Mouse (Mus musculus) lung, embryonic 15.5 days (tissue): ENCODE results near the gene Arfip1. TPM values are rescaled to one million over a fixed set of nuclear protein-coding genes. Genes with fewer than 3 reads are reported as not detected.

Experiments
- ATAC-seq: fragments of 200-750 bp; cut with Nextera tagmentation; 2 replicates; pipeline ENCODE4 v1.8.0; 2017; ENCODE audit warnings: moderate number of reproducible peaks, borderline replicate concordance; ENCODE audit not compliant: low FRiP score, low TSS enrichment; ENCODE audit errors: extremely low read depth
- H3K27ac ChIP-seq: fragments of 300-500 bp; sonication (generic); 2 replicates; pipeline ENCODE4 v1.5.1; 2015; ENCODE audit warnings: moderate library complexity, mild to moderate bottlenecking, inconsistent platforms
- H3K27me3 ChIP-seq: fragments of 300-500 bp; sonication (generic); 2 replicates; pipeline ENCODE4 v1.6.1; 2015; ENCODE audit warnings: inconsistent platforms
- H3K36me3 ChIP-seq: fragments of 300-500 bp; sonication (generic); 2 replicates; pipeline ENCODE4 v1.6.1; 2015; ENCODE audit warnings: inconsistent platforms
- H3K4me1 ChIP-seq: fragments of 300-500 bp; sonication (generic); 2 replicates; pipeline ENCODE4 v1.6.1; 2015; ENCODE audit warnings: inconsistent platforms
- H3K4me2 ChIP-seq: fragments of 300-500 bp; sonication (generic); 2 replicates; pipeline ENCODE4 v1.6.1; 2015; ENCODE audit warnings: inconsistent platforms, mild to moderate bottlenecking, moderate library complexity
- H3K4me3 ChIP-seq: fragments of 300-500 bp; sonication (generic); 2 replicates; pipeline ENCODE4 v1.5.1; 2015; ENCODE audit warnings: mild to moderate bottlenecking, inconsistent platforms
- H3K9ac ChIP-seq: fragments of 300-500 bp; sonication (generic); 2 replicates; pipeline ENCODE4 v1.6.1; 2015; ENCODE audit warnings: inconsistent platforms
- H3K9me3 ChIP-seq: fragments of 300-500 bp; sonication (generic); 2 replicates; pipeline ENCODE4 v1.6.1; 2016; ENCODE audit warnings: inconsistent platforms
- WGBS: fragments of 180-500 bp; shearing (Covaris S2); methylation state at CpG from one replicate; pipeline ENCODE4 v1.1.7; 2015; 5-methylcytosine and 5-hydroxymethylcytosine counted together
- polyA plus RNA-seq: library from polyadenylated mRNA; unstranded; fragments of >200 nt; fragmentation: Nextera tagmentation; extraction: Ambion mirVana; gene quantifications from 2 replicates; pipeline ENCODE4 v1.2.1, GENCODE M21; 2015

The Arfip1 gene
- polyA plus RNA-seq, 1 experiment from 2014 or later, result 60.8 TPM

DNA sequence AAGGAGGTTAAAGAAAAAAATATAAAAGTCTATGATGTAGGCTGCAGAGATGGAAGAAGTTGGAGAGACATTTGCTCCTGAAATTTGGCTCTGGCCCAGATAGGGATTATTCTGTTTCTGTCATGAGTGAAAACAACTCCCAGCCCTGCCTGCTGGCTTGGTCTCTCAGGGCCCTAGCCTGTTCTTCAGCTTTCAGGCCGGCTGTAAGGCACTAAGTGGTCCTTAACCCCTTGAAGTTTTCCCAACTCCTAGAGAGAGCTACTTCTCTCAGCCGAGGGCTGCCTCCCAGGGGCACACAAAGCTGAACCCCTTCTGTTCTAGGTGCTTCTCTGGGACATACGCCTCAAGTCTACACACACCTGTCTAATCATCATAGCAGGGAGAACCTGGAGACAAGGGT lies 109.9 kb downstream of the Arfip1 start:
- Histone ChIP-seq H3K9ac (no peak overlapping the region), H3K4me3 (no peak overlapping the region), H3K4me1 (peaks cover 41% of the 10 kb centered on the region)

DNA sequence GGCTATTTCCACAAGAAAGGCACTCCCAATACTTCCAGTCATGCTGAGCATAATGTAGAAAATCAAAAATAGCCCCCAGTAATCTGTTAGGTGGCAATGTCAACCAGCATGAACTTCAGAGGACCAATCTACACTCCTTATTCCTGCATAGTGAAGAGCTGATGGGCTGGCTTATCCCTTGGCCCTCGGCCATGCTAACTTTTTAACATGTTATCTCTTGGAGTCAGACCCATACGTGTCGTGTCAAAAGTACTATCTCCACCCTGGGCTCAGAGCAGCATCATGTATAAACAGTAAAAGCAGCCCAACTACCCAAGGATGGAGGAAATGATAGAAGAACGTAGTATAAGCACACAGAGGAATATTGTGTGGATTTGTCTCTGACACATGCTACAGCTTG lies 111.3 kb downstream of the Arfip1 start:
- Histone ChIP-seq H3K4me1 (peaks cover 45% of the 10 kb centered on the region), H3K27me3 (0 out of 2 replicates have a peak, but pooled peaks cover under 1% of the 10 kb centered on the region), H3K27ac (no peak overlapping the region), H3K9ac (no peak overlapping the region), H3K36me3 (no peaks in the 10 kb centered on the region), H3K4me2 (no peak overlapping the region), H3K9me3 (no peaks in the 10 kb centered on the region), H3K4me3 (no peak overlapping the region)
- no peak for ATAC-seq
- WGBS, result 58% methylated on average over 4 of the region's 4 CpGs

More for the DNA sequence above, 109.9 kb downstream of the Arfip1 start:
- Histone ChIP-seq H3K9me3 (no peaks in the 10 kb centered on the region), H3K27ac (peak overlapping the region; percentile 74), H3K27me3 (peaks cover 6% of the 10 kb centered on the region), H3K36me3 (no peaks in the 10 kb centered on the region), H3K4me2 (peak overlapping the region; percentile 28)
- peak; percentile 67 for ATAC-seq
- 21% methylated on average over 3 of the region's 3 CpGs for WGBS

DNA sequence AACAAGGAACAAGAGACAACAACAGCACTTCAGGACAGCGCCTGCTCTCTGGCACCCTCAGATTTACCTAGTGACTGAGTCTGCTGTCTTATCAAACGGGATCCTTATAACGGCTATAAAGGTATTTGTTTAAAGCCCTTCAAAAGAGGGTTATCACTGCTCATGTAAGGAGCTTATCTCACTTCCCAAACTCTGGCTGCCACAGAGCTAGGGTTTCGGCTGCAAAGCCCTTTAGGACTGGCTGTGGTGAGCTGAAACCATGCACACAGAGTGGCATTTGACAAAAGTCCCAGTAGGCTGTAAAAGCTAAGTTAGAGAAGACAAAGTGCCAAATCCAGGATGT lies 114.3 kb downstream of the Arfip1 start:
- no peaks in the 10 kb centered on the region for H3K36me3 ChIP-seq
- WGBS, result 40% methylated on average over 4 of the region's 4 CpGs
- H3K27me3 ChIP-seq, result no peaks in the 10 kb centered on the region
- H3K4me1 ChIP-seq, result peaks cover 30% of the 10 kb centered on the region
- no peak overlapping the region for H3K27ac ChIP-seq
- H3K4me2 ChIP-seq, result no peak overlapping the region
- no peak for ATAC-seq
- H3K9me3 ChIP-seq, result no peaks in the 10 kb centered on the region
- H3K4me3 ChIP-seq, result no peak overlapping the region
- no peak overlapping the region for H3K9ac ChIP-seq

DNA sequence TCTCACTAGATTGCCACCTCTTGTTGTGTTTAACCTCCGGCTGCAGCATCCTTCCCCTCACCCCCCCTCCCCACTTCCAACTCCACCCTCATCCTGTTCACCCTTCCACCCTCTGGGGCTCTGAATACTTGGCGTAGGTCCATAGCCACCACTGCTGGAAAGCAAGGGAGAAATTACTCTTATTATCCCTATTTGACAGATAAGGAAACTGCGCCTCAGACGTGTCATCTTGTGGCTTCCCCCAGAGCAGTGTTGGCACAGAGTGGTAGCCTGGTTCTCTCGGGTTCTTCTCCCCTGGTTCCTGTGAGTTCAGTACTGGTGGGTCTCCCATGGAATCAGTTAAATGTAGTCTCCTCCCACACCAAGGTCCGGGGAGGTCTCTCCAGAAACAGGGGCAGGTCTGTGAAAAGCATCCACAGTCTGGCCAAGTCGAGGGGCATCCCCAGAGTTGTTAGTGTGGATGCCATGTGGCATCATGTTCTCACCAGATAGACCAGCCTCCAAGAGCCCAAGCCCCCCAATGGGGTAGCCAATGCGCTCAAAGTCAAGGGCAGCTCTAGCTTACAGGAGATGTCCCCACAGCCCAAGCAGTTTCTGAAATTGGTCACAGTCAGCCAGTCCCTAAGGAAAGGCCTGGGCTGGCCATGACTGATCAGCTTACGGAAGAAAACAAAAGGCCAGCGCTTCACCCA lies 114.9 kb downstream of the Arfip1 start:
- H3K4me2 ChIP-seq, result no peak overlapping the region
- H3K27ac ChIP-seq, result no peak overlapping the region
- 36% methylated on average over 10 of the region's 10 CpGs for WGBS
- no peak overlapping the region for H3K4me3 ChIP-seq
- H3K9me3 ChIP-seq, result no peaks in the 10 kb centered on the region
- no peaks in the 10 kb centered on the region for H3K27me3 ChIP-seq
- H3K36me3 ChIP-seq, result no peaks in the 10 kb centered on the region
- H3K9ac ChIP-seq, result no peak overlapping the region
- ATAC-seq, result peak; percentile 46; the same call in 1 of the 2 replicates
- H3K4me1 ChIP-seq, result peaks cover 24% of the 10 kb centered on the region

- no peaks in the 10 kb centered on the region for H3K27me3 ChIP-seq
- H3K4me1 ChIP-seq, result peaks cover 28% of the 10 kb centered on the region
- no peak overlapping the region for H3K9ac ChIP-seq
- no peaks in the 10 kb centered on the region for H3K9me3 ChIP-seq
- no peak for ATAC-seq
- WGBS, result 74% methylated on average over 6 of the region's 6 CpGs
- no peak overlapping the region for H3K4me3 ChIP-seq
- H3K4me2 ChIP-seq, result no peak overlapping the region
- H3K27ac ChIP-seq, result no peak overlapping the region
- H3K36me3 ChIP-seq, result no peaks in the 10 kb centered on the region
Measured at GRCm38 (mm10) chr3:84465822-84466500, 116.5 kb downstream of the Arfip1 start.

- no peak overlapping the region for H3K4me3 ChIP-seq
- no peaks in the 10 kb centered on the region for H3K27me3 ChIP-seq
- H3K36me3 ChIP-seq, result no peaks in the 10 kb centered on the region
- no peak overlapping the region for H3K4me2 ChIP-seq
- no peaks in the 10 kb centered on the region for H3K9me3 ChIP-seq
- peak; percentile 60; the same call in 1 of the 2 replicates for ATAC-seq
- no peak overlapping the region for H3K9ac ChIP-seq
- H3K27ac ChIP-seq, result no peak overlapping the region
- 21% methylated on average over 4 of the region's 4 CpGs for WGBS
- peaks cover 24% of the 10 kb centered on the region for H3K4me1 ChIP-seq
Measured at GRCm38 (mm10) chr3:84461687-84462086, 120.7 kb downstream of the Arfip1 start.

- Histone ChIP-seq H3K4me2 (0 out of 2 replicates have a peak overlapping the region, but pooled peaks have one; percentile 4), H3K9ac (no peak overlapping the region), H3K27ac (peak overlapping the region; percentile 34; the same call in 1 of the 2 replicates), H3K27me3 (no peaks in the 10 kb centered on the region), H3K4me1 (peaks cover 28% of the 10 kb centered on the region), H3K36me3 (no peaks in the 10 kb centered on the region), H3K4me3 (no peak overlapping the region), H3K9me3 (no peaks in the 10 kb centered on the region)
- 7% methylated on average over 12 of the region's 12 CpGs for WGBS
- ATAC-seq, result peak; percentile 74; the same call in 1 of the 2 replicates
Measured at GRCm38 (mm10) chr3:84460952-84461351, 121.5 kb downstream of the Arfip1 start.

DNA sequence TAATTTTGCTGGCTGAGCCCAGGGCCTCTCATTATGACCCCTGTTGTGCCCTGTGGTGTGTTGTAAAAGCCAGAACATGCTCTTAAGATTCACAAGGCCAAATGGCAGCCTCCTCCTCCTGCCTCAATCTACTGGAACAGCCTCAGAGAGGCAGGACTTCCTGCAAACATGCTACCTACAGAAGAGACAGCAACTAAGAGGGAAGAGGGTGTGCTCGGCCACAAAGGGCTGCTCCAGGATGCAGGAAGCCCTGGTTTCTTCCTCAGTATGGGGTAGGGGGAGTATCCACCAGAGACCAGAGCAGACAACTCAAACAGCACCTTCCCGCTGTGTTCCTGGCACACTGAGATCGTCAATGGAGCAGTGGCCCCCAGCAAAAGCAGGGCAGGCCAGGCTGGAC lies 121.9 kb downstream of the Arfip1 start:
- 0 out of 2 replicates have a peak, but pooled peaks have one; percentile 33 for ATAC-seq
- H3K9me3 ChIP-seq, result no peaks in the 10 kb centered on the region

DNA sequence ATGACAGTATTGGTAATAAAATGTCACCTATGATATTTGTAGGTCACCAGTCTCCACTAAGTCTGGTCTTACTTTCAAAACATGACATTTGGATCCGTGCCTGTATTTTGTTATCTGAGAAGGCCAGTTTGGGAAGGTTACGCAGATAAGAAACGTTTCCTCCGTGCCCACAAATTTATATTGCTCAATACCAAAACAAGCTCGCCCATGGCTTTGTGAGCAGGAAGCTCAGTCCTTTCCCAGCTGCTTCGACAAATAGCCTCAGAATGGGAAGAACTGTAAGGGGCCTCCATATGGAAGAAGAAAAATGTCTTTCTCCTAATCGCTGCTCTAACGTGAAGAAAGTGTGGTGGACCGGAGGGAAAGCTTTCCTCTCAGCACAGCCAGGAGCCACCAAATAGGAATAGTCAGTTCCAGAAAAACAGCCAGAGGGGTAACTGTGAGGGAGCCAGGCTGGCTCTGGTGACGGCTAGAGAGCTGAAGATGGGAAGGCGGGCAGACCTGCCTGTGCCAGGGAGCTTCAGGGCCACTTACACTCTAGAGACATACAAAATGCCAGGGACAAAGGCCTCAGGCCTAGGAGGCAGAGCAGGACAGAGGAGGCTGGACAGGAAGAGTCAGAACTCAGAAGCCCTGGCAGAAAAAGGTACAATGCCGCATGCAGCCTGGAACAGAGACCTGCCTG lies 126.5 kb downstream of the Arfip1 start:
- peaks cover 27% of the 10 kb centered on the region for H3K4me1 ChIP-seq
- no peak overlapping the region for H3K4me2 ChIP-seq
- H3K4me3 ChIP-seq, result no peak overlapping the region
- peak overlapping the region; percentile 22; the same call in 1 of the 2 replicates for H3K27ac ChIP-seq
- no peak overlapping the region for H3K9ac ChIP-seq
- no peaks in the 10 kb centered on the region; the same call in 1 of the 2 replicates for H3K36me3 ChIP-seq
- no peaks in the 10 kb centered on the region for H3K9me3 ChIP-seq
- H3K27me3 ChIP-seq, result no peaks in the 10 kb centered on the region
- WGBS, result 42% methylated on average over 12 of the region's 12 CpGs
- no peak for ATAC-seq

More for the DNA sequence above, 121.9 kb downstream of the Arfip1 start:
- Histone ChIP-seq H3K4me3 (no peak overlapping the region), H3K9ac (no peak overlapping the region), H3K4me2 (0 out of 2 replicates have a peak overlapping the region, but pooled peaks have one; percentile 4), H3K27ac (peak overlapping the region; percentile 34; the same call in 1 of the 2 replicates), H3K36me3 (no peaks in the 10 kb centered on the region), H3K27me3 (no peaks in the 10 kb centered on the region), H3K4me1 (peaks cover 32% of the 10 kb centered on the region)
- 26% methylated on average over 3 of the region's 3 CpGs for WGBS

- Histone ChIP-seq H3K4me3 (no peak overlapping the region), H3K9me3 (no peaks in the 10 kb centered on the region), H3K4me2 (no peak overlapping the region), H3K27me3 (no peaks in the 10 kb centered on the region), H3K27ac (0 out of 2 replicates have a peak overlapping the region, but pooled peaks have one; percentile 45), H3K9ac (no peak overlapping the region), H3K36me3 (peaks cover 2% of the 10 kb centered on the region; the same call in 1 of the 2 replicates), H3K4me1 (peaks cover 29% of the 10 kb centered on the region)
- ATAC-seq, result no peak
- 65% methylated on average over 3 of the region's 3 CpGs for WGBS
Measured at GRCm38 (mm10) chr3:84450651-84451050, 131.8 kb downstream of the Arfip1 start.

GRCm38 (mm10) chr3:84449015-84449414 lies 133.4 kb downstream of the Arfip1 start:
- peak; percentile 37; the same call in 1 of the 2 replicates for ATAC-seq

More at GRCm38 (mm10) chr3:84449015-84449414, 133.4 kb downstream of the Arfip1 start:
- Histone ChIP-seq H3K4me2 (no peak overlapping the region; the same call in 1 of the 2 replicates), H3K27me3 (no peaks in the 10 kb centered on the region), H3K4me1 (peaks cover 28% of the 10 kb centered on the region), H3K27ac (peak overlapping the region; percentile 45), H3K9me3 (no peaks in the 10 kb centered on the region), H3K9ac (no peak overlapping the region), H3K36me3 (peaks cover 9% of the 10 kb centered on the region; the same call in 1 of the 2 replicates), H3K4me3 (no peak overlapping the region)
- 58% methylated on average over 9 of the region's 9 CpGs for WGBS
